Mouse (Mus musculus): ENCODE results near the gene Flywch2. TPM values are rescaled to one million over a fixed set of nuclear protein-coding genes. Genes with fewer than 3 reads are reported as not detected.

The Flywch2 gene
- polyA plus RNA-seq, 1 experiment from 2014 or later: 33.2 TPM

DNA sequence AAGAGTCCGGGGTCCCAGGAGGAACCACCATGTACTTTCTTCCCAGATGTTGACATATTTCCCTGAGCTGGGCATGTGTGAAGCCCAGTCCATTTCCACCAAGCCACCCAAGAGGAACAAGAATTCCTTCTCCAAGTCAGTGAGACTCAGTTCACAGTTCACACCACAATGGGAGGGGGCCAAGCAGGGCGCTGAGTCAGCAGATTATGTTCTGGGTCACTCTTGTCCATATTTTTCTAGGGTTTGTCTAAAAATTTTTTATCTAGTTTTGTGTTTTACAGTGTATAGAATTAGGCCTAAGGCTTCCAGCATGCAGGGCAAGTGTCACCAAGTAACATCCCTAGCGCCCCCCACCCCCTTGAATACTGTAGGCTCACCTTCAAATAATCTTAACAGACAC lies 24.7 kb downstream of the Flywch2 start:
- Histone ChIP-seq H3K27ac (ENCODE audit: low read length) (no peak overlapping the region), H3K9me3 (ENCODE audit: control insufficient read depth, low read length) (no peaks in the 10 kb centered on the region), H3K4me1 (replicated peaks; ENCODE audit: control insufficient read depth, insufficient read depth, low read length) (0 out of 2 replicates have a peak, but pooled peaks cover 3% of the 10 kb centered on the region), H3K4me2 (ENCODE audit: low read length) (no peak overlapping the region), H3K9ac (replicated peaks; ENCODE audit: low read depth, low read length) (no peak overlapping the region), H3K36me3 (ENCODE audit: control insufficient read depth, insufficient read depth) (peaks cover 29% of the 10 kb centered on the region), H3K4me3 (replicated peaks; ENCODE audit: low read length) (no peak overlapping the region), H3K27me3 (replicated peaks; ENCODE audit: control insufficient read depth, insufficient read depth, low read length) (no peaks in the 10 kb centered on the region)
- 96% methylated on average over 3 of the region's 3 CpGs for WGBS
- no peak for ATAC-seq

DNA sequence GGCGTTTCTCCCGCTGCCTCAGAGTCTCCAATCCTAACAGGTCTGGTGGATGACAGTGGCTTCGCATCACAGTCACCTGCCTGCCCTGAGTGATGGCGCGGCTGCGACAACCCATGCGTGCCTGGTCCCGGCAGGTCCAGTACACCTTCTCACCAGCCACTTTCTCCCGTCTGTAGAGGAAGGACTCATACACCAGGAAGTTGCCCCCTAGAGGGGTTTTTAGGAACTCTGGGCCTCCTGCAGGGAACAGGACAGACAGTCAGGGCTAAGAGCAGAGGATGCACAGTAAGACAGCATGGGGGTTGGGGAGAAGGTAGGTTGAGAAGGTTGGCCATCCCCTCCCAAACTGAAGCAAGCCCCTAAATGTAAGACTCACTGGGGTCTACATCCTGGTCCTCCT lies 25.6 kb downstream of the Flywch2 start:
- H3K9me3 ChIP-seq (ENCODE audit: control insufficient read depth, low read length): no peaks in the 10 kb centered on the region
- no peak overlapping the region for H3K4me3 ChIP-seq (replicated peaks; ENCODE audit: low read length)
- H3K27ac ChIP-seq (ENCODE audit: low read length): no peak overlapping the region
- no peak overlapping the region for H3K4me2 ChIP-seq (ENCODE audit: low read length)
- H3K4me1 ChIP-seq (replicated peaks; ENCODE audit: control insufficient read depth, insufficient read depth, low read length): 0 out of 2 replicates have a peak, but pooled peaks cover 3% of the 10 kb centered on the region
- H3K27me3 ChIP-seq (replicated peaks; ENCODE audit: control insufficient read depth, insufficient read depth, low read length): no peaks in the 10 kb centered on the region
- peaks cover 37% of the 10 kb centered on the region for H3K36me3 ChIP-seq (ENCODE audit: control insufficient read depth, insufficient read depth)
- WGBS: 95% methylated on average over 9 of the region's 9 CpGs
- ATAC-seq: no peak
- H3K9ac ChIP-seq (replicated peaks; ENCODE audit: low read depth, low read length): no peak overlapping the region

DNA sequence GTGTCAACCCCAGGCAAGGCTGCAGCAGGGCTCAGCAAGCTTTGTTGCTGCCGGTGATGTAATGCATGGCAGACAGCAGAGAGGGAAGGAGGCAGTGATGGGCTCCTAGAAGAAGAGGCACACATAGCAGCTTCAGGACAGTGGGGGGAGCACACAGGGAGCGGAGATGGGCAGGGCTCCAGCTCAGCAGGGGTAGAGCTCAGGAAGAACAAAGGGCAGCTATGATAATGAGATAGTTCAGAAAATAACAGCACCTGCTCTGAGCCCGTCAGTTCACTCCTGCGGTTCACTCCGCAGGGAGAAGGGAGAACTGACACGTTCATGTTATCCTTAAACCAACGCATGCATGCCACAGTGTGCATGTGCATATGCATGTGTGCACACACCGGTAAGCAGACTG lies 27.1 kb downstream of the Flywch2 start:
- Histone ChIP-seq H3K4me3 (replicated peaks; ENCODE audit: low read length) (no peak overlapping the region), H3K27me3 (replicated peaks; ENCODE audit: control insufficient read depth, insufficient read depth, low read length) (no peaks in the 10 kb centered on the region), H3K9me3 (ENCODE audit: control insufficient read depth, low read length) (no peaks in the 10 kb centered on the region), H3K27ac (ENCODE audit: low read length) (no peak overlapping the region), H3K4me1 (replicated peaks; ENCODE audit: control insufficient read depth, insufficient read depth, low read length) (0 out of 2 replicates have a peak, but pooled peaks cover 3% of the 10 kb centered on the region), H3K9ac (replicated peaks; ENCODE audit: low read depth, low read length) (no peak overlapping the region), H3K4me2 (ENCODE audit: low read length) (no peak overlapping the region), H3K36me3 (ENCODE audit: control insufficient read depth, insufficient read depth) (peaks cover 42% of the 10 kb centered on the region)
- 70% methylated on average over 8 of the region's 8 CpGs for WGBS
- ATAC-seq: no peak

DNA sequence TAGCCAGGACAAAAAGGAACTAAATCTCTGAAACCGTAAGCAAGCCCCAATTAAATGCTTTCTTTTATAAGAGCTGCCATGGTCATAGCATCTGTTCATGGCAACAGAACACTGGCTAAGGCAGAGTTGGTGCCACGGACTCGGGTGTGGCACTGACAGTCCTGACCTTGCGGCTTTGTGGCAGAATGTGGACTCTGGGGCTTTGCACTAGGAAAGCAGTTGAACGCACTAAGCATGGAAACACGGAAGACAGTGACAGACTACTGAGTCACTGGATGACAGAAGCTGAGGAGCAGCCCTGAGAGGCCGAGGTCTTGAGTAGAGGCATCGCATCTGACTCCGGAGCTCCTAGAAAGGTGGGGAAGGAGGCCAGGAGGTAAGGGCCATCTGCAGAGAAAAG lies 28.3 kb downstream of the Flywch2 start:
- WGBS: 96% methylated on average over 9 of the region's 9 CpGs
- H3K4me1 ChIP-seq (replicated peaks; ENCODE audit: control insufficient read depth, insufficient read depth, low read length): no peaks in the 10 kb centered on the region
- ATAC-seq: no peak
- H3K9me3 ChIP-seq (ENCODE audit: control insufficient read depth, low read length): no peaks in the 10 kb centered on the region
- H3K27me3 ChIP-seq (replicated peaks; ENCODE audit: control insufficient read depth, insufficient read depth, low read length): no peaks in the 10 kb centered on the region
- no peak overlapping the region for H3K27ac ChIP-seq (ENCODE audit: low read length)
- no peak overlapping the region for H3K4me3 ChIP-seq (replicated peaks; ENCODE audit: low read length)
- no peak overlapping the region for H3K9ac ChIP-seq (replicated peaks; ENCODE audit: low read depth, low read length)
- H3K4me2 ChIP-seq (ENCODE audit: low read length): no peak overlapping the region
- peaks cover 51% of the 10 kb centered on the region for H3K36me3 ChIP-seq (ENCODE audit: control insufficient read depth, insufficient read depth)

DNA sequence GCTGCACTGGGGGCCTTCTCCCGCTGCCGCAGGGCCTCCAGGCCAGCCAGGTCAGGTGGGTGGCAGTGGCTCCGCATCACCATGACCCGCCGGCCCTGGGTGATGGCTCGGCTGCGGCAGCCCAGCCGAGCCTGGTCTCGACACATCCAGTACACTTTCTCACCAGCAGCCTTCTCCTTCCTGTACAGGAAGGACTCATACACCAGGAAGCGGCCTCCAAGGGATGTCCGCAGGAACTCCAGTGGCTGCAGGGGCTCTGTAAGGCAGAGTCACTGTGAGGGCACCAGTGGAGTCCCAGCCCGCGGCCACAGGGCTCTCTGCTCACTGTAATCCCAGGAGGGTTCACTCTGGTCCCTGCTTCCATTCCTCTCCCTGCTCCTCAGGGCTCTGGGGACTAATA lies 30.2 kb downstream of the Flywch2 start:
- H3K36me3 ChIP-seq (ENCODE audit: control insufficient read depth, insufficient read depth): peaks cover 61% of the 10 kb centered on the region
- H3K9ac ChIP-seq (replicated peaks; ENCODE audit: low read depth, low read length): no peak overlapping the region
- no peak overlapping the region for H3K4me2 ChIP-seq (ENCODE audit: low read length)
- no peaks in the 10 kb centered on the region for H3K27me3 ChIP-seq (replicated peaks; ENCODE audit: control insufficient read depth, insufficient read depth, low read length)
- no peaks in the 10 kb centered on the region for H3K4me1 ChIP-seq (replicated peaks; ENCODE audit: control insufficient read depth, insufficient read depth, low read length)
- H3K27ac ChIP-seq (ENCODE audit: low read length): no peak overlapping the region
- no peak for ATAC-seq
- WGBS: 93% methylated on average over 13 of the region's 13 CpGs
- H3K9me3 ChIP-seq (ENCODE audit: control insufficient read depth, low read length): no peaks in the 10 kb centered on the region
- H3K4me3 ChIP-seq (replicated peaks; ENCODE audit: low read length): no peak overlapping the region

DNA sequence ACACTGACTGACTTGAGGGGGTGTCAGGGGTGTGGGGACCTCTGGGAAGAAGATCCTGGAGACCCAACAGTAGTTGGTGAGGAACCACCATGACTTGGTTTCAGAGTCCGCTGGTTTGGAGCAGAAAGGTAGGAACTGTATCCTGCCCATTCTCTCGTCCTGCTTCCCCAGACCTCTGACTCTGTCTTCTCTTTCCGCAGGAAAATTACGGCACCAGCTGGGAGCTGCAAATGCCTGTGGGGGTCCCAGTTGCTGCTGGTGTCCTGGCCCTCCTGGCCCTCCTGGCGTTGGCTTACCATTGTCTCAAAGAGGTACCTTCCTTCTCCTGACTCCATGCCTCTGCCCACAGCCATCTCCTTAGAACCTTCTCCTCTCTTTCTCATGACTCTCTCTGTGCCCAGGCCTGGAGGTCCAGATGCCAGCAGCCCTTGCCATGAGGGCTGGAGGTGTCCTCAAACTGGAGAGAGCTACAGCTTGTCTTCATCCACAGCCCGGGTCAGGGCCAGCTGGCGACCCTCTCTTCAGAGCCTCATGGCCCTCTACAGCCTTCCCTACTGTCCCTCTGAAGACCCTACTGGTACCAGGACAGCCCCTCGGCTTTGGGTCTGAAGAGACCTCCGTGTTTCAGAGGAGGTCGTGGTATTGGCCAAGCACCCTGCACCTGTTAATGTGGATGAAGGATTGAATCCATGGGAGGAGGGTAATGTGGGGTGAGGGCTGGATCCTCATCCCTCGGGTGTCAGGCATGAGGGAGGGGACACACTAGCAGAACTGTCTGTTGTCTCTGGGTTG lies 36.3 kb downstream of the Flywch2 start:
- H3K27me3 ChIP-seq (replicated peaks; ENCODE audit: control insufficient read depth, insufficient read depth, low read length): peaks cover 18% of the 10 kb centered on the region
- H3K27ac ChIP-seq (ENCODE audit: low read length): no peak overlapping the region
- no peaks in the 10 kb centered on the region for H3K9me3 ChIP-seq (ENCODE audit: control insufficient read depth, low read length)
- H3K4me3 ChIP-seq (replicated peaks; ENCODE audit: low read length): no peak overlapping the region
- H3K4me2 ChIP-seq (ENCODE audit: low read length): no peak overlapping the region
- no peak overlapping the region for H3K9ac ChIP-seq (replicated peaks; ENCODE audit: low read depth, low read length)
- no peak for ATAC-seq
- peaks cover 21% of the 10 kb centered on the region for H3K36me3 ChIP-seq (ENCODE audit: control insufficient read depth, insufficient read depth)
- H3K4me1 ChIP-seq (replicated peaks; ENCODE audit: control insufficient read depth, insufficient read depth, low read length): peaks cover 14% of the 10 kb centered on the region
- WGBS: 79% methylated on average over 11 of the region's 11 CpGs

DNA sequence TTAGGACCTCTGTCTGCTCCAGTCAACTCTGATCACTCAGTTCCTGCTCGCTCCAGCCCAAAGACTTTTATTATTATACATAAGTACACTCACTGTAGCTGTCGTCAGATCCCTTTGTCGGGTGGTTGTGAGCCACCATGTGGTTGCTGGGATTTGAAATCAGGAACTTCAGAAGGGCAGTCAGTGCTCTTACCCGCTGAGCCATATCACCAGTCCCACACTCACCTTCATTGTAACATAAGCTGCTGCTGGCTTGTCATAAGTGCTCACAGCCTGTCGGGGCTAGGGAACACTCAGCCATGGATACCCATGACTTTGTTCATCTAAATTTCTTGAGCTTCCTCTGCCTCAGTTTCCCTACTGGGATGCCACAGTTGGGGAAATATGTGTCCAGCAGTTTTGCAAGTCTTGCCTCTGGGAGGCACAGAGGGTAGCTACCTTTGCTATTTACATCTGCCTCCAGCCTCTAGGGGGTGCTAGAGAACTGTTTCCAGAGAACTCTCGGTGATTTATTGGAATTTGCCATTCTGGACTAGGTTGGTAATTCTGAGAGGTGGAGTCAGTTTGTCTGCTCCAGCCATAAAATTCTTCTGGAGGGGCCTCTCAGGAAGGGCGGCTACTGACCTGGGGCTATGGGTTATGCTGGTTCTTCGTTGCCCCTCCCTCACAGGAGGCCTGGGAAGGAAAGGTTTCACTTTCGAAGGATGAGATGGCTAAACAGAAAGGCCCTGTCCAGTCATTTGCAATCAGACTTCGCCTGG lies 37.1 kb downstream of the Flywch2 start:
- no peak overlapping the region for H3K9ac ChIP-seq (replicated peaks; ENCODE audit: low read depth, low read length)
- no peaks in the 10 kb centered on the region for H3K9me3 ChIP-seq (ENCODE audit: control insufficient read depth, low read length)
- no peak overlapping the region for H3K27ac ChIP-seq (ENCODE audit: low read length)
- 38% methylated on average over 10 of the region's 10 CpGs for WGBS
- H3K4me2 ChIP-seq (ENCODE audit: low read length): no peak overlapping the region
- H3K4me1 ChIP-seq (replicated peaks; ENCODE audit: control insufficient read depth, insufficient read depth, low read length): peaks cover 14% of the 10 kb centered on the region
- H3K36me3 ChIP-seq (ENCODE audit: control insufficient read depth, insufficient read depth): peaks cover 19% of the 10 kb centered on the region
- peaks cover 24% of the 10 kb centered on the region for H3K27me3 ChIP-seq (replicated peaks; ENCODE audit: control insufficient read depth, insufficient read depth, low read length)
- ATAC-seq: no peak
- no peak overlapping the region for H3K4me3 ChIP-seq (replicated peaks; ENCODE audit: low read length)

DNA sequence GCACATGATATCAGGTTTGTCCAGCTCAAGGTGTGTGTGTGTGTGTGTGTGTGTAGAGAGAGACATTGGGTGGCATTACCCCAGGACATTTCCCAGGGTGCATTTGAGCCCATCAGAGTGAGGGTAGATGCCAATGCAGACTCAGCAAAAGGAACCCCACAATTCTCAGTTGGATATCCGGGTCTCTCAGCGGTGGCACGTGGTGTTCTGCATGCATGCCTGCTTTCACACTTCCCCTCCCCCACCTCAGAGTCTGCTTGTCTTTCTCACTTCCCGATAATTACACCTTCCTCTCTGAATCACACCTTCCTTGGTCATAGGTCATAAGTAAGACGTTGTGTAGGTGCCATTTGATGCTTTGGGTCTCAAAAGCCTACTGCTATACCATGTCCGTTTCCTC lies 37.9 kb downstream of the Flywch2 start:
- Histone ChIP-seq H3K27ac (ENCODE audit: low read length) (no peak overlapping the region), H3K4me3 (replicated peaks; ENCODE audit: low read length) (no peak overlapping the region), H3K36me3 (ENCODE audit: control insufficient read depth, insufficient read depth) (peaks cover 14% of the 10 kb centered on the region), H3K4me2 (ENCODE audit: low read length) (no peak overlapping the region), H3K27me3 (replicated peaks; ENCODE audit: control insufficient read depth, insufficient read depth, low read length) (peaks cover 31% of the 10 kb centered on the region), H3K9me3 (ENCODE audit: control insufficient read depth, low read length) (no peaks in the 10 kb centered on the region), H3K4me1 (replicated peaks; ENCODE audit: control insufficient read depth, insufficient read depth, low read length) (peaks cover 14% of the 10 kb centered on the region), H3K9ac (replicated peaks; ENCODE audit: low read depth, low read length) (no peak overlapping the region)
- 49% methylated on average over 6 of the region's 6 CpGs for WGBS
- ATAC-seq: no peak

DNA sequence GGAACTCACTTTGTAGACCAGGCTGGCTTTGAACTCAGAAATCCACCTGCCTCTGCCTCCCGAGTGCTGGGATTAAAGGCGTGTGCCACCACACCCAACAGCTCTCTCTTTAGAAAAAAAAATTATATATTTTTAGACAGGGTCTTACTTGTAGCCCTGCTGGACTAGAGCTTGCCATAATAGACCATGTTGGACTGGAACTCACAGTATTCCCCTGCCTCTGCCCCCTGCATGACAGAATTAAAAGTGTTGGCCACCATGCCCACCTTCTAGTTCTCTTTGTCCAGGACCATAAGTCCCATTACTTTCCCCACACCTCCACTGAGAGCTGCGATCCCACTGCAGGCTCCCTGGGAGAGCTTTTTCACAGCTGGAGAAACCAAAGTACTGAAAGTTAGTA lies 38.4 kb downstream of the Flywch2 start:
- ATAC-seq: no peak
- Histone ChIP-seq H3K4me2 (ENCODE audit: low read length) (no peak overlapping the region), H3K36me3 (ENCODE audit: control insufficient read depth, insufficient read depth) (peaks cover 9% of the 10 kb centered on the region), H3K27ac (ENCODE audit: low read length) (no peak overlapping the region), H3K9ac (replicated peaks; ENCODE audit: low read depth, low read length) (no peak overlapping the region), H3K4me1 (replicated peaks; ENCODE audit: control insufficient read depth, insufficient read depth, low read length) (peaks cover 15% of the 10 kb centered on the region), H3K27me3 (replicated peaks; ENCODE audit: control insufficient read depth, insufficient read depth, low read length) (peaks cover 37% of the 10 kb centered on the region), H3K9me3 (ENCODE audit: control insufficient read depth, low read length) (no peaks in the 10 kb centered on the region), H3K4me3 (replicated peaks; ENCODE audit: low read length) (no peak overlapping the region)
- 82% methylated on average over 3 of the region's 3 CpGs for WGBS
